Mouse (Mus musculus) liver, embryonic 14.5 days (tissue): ENCODE data around the gene Gorab.

Experiments used
- CTCF ChIP-seq: IDR thresholded peaks from 2 replicates; pipeline ENCODE4 v1.5.1; 2016; ENCODE audit warnings: antibody characterized with exemption, low read depth, control low read depth
- EP300 ChIP-seq: IDR thresholded peaks from 2 replicates; pipeline ENCODE4 v1.6.1; 2016; ENCODE audit warnings: antibody characterized with exemption, low read depth

- TF ChIP-seq CTCF (no peak), EP300 (no peak)
Observed at GRCm38 (mm10) chr1:163355626-163356156, 47.8 kb downstream of the Gorab start.
